Mouse (Mus musculus): ENCODE measurements around the gene Olfr618. TPM values are rescaled to one million over a fixed set of nuclear protein-coding genes. Genes with fewer than 3 reads are reported as not detected.

Gene Olfr618
- polyA plus RNA-seq, 1 experiment, result not detected

DNA sequence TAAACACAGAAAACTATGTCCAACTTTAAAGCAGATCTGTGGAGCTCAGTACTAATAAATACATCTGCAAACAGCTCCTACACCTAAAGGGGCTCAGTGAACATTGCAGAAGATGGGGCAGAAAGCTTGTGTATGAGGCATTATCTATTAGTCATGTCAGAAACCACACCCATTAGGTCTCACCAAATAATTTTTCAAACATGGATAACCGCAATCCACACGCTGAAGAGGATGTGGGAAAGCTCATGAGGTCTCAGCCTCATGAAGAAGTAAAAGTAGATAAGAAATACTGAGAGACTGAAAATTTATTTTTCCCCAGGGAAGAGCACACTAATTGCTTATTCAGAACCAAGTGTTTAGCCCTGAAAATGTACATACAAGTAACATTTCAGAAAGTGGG is 17.5 kb downstream of the Olfr618 start:
- TF ChIP-seq POLR2A (IDR thresholded peaks at IDR 0.05; ENCODE audit: low read depth, low read length) (no peak), CTCF (conservative IDR thresholded peaks at IDR 0.05; ENCODE audit: insufficient read depth, insufficient read length, low read depth, low read length) (no peak)
- no peak overlapping the region for H3K27ac ChIP-seq (ENCODE audit: insufficient read depth, low read depth, low read length)
- no peaks in the 10 kb centered on the region for H3K36me3 ChIP-seq (ENCODE audit: control insufficient read depth, insufficient read depth, low read length)
- H3K4me1 ChIP-seq (ENCODE audit: control insufficient read depth, insufficient read depth, low read length), result no peaks in the 10 kb centered on the region
- no peak for DNase-seq
- WGBS, result 75% methylated on average over 2 of the region's 2 CpGs
- no peak overlapping the region for H3K4me3 ChIP-seq (ENCODE audit: insufficient read depth, low read depth, low read length)
- H3K27me3 ChIP-seq (replicated peaks; ENCODE audit: control insufficient read depth, insufficient read depth, low read length), result no peaks in the 10 kb centered on the region

DNA sequence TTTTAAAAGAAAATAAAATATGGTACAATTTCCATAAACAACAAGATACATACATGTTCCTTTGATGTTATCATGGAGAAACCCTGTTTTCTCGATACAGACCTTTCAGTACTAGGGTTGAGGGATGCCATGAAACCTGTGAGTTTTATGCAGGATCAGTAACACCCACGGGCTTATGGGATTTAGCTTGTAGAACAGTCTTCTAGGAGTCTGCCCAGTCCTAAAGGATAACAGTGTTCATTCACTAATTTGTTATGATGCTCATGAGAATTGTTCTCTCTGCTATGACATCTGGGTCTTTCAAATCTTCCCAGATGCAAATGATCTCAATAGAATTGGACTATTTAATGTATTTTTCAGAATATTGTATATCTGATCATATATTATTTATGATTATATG is 22.5 kb downstream of the Olfr618 start, which contains the start of gene Olfr620:
TSS of gene Olfr620 (minus strand) at position 101 of the 400 bp plus-strand sequence.
- 72% methylated on average over 2 of the region's 2 CpGs for WGBS
- no peak for TF ChIP-seq CTCF (conservative IDR thresholded peaks at IDR 0.05; ENCODE audit: insufficient read depth, insufficient read length, low read depth, low read length)
- Histone ChIP-seq H3K4me1 (ENCODE audit: control insufficient read depth, insufficient read depth, low read length) (no peaks in the 10 kb centered on the region), H3K4me3 (ENCODE audit: insufficient read depth, low read depth, low read length) (no peak within 1 kb of the TSS), H3K27ac (ENCODE audit: insufficient read depth, low read depth, low read length) (no peak within 1 kb of the TSS), H3K27me3 (replicated peaks; ENCODE audit: control insufficient read depth, insufficient read depth, low read length) (no peaks in the 10 kb centered on the region), H3K36me3 (ENCODE audit: control insufficient read depth, insufficient read depth, low read length) (no peaks in the 10 kb centered on the region)
- DNase-seq, result no peak

DNA sequence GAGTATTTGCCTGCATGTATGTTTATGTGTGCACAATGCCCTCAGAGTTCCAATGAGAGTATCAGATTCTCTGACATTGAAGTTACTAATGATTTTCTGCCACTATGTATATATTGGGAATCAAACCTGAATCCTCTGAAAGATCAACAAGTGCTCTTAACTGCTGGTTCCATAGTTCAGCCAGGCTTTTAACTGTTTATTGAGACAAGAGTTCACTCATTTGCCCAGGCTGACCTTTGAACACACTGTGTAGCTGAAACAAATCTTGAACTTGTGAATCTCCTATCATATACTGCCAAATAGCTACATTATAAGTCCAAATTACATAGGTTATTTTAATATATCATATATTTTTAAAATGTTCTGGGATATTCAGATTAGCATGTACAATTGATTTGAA is 46.9 kb downstream of the Olfr618 start:
- Histone ChIP-seq H3K4me3 (ENCODE audit: insufficient read depth, low read depth, low read length) (no peak overlapping the region), H3K4me1 (ENCODE audit: control insufficient read depth, insufficient read depth, low read length) (no peaks in the 10 kb centered on the region)

GRCm38 (mm10) chr7:103642602-103643001 is 52.7 kb downstream of the Olfr618 start, which contains the start of gene Olfr622:
TSS of gene Olfr622 (minus strand) at chr7:103642702.
- Histone ChIP-seq H3K4me3 (ENCODE audit: insufficient read depth, low read depth, low read length) (no peak within 1 kb of the TSS), H3K27me3 (replicated peaks; ENCODE audit: control insufficient read depth, insufficient read depth, low read length) (no peaks in the 10 kb centered on the region), H3K4me1 (ENCODE audit: control insufficient read depth, insufficient read depth, low read length) (no peaks in the 10 kb centered on the region), H3K27ac (ENCODE audit: insufficient read depth, low read depth, low read length) (no peak within 1 kb of the TSS), H3K36me3 (ENCODE audit: control insufficient read depth, insufficient read depth, low read length) (no peaks in the 10 kb centered on the region)
- 62% methylated on average over 1 of the region's 1 CpGs for WGBS
- no peak for DNase-seq
- TF ChIP-seq POLR2A (IDR thresholded peaks at IDR 0.05; ENCODE audit: low read depth, low read length) (no peak), CTCF (conservative IDR thresholded peaks at IDR 0.05; ENCODE audit: insufficient read depth, insufficient read length, low read depth, low read length) (no peak)

More for the DNA sequence above, 46.9 kb downstream of the Olfr618 start:
- DNase-seq, result no peak
- H3K27me3 ChIP-seq (replicated peaks; ENCODE audit: control insufficient read depth, insufficient read depth, low read length), result no peaks in the 10 kb centered on the region
- H3K36me3 ChIP-seq (ENCODE audit: control insufficient read depth, insufficient read depth, low read length), result no peaks in the 10 kb centered on the region
- H3K27ac ChIP-seq (ENCODE audit: insufficient read depth, low read depth, low read length), result no peak overlapping the region
- TF ChIP-seq POLR2A (IDR thresholded peaks at IDR 0.05; ENCODE audit: low read depth, low read length) (no peak), CTCF (conservative IDR thresholded peaks at IDR 0.05; ENCODE audit: insufficient read depth, insufficient read length, low read depth, low read length) (no peak)

- DNase-seq, result no peak
- H3K4me3 ChIP-seq (ENCODE audit: insufficient read depth, low read depth, low read length), result no peak overlapping the region
- H3K27ac ChIP-seq (ENCODE audit: insufficient read depth, low read depth, low read length), result no peak overlapping the region
- H3K4me1 ChIP-seq (ENCODE audit: control insufficient read depth, insufficient read depth, low read length), result no peaks in the 10 kb centered on the region
- TF ChIP-seq POLR2A (IDR thresholded peaks at IDR 0.05; ENCODE audit: low read depth, low read length) (no peak), CTCF (conservative IDR thresholded peaks at IDR 0.05; ENCODE audit: insufficient read depth, insufficient read length, low read depth, low read length) (no peak)
- 75% methylated on average over 4 of the region's 4 CpGs for WGBS
- no peaks in the 10 kb centered on the region for H3K27me3 ChIP-seq (replicated peaks; ENCODE audit: control insufficient read depth, insufficient read depth, low read length)
- H3K36me3 ChIP-seq (ENCODE audit: control insufficient read depth, insufficient read depth, low read length), result no peaks in the 10 kb centered on the region
Observed at GRCm38 (mm10) chr7:103644070-103644469, 54.2 kb downstream of the Olfr618 start.

Other genes starting within 250 kb of the Olfr618 start
- not detected in 2 replicates for gene Olfr600, start 240.4 kb upstream of the Olfr618 start, polyA plus RNA-seq (2012; rRNA removed)
- not detected in 2 replicates for gene Olfr601, start 227.4 kb upstream of the Olfr618 start, polyA plus RNA-seq (2012; rRNA removed)
- gene Olfr603, start 203.9 kb upstream of the Olfr618 start, polyA plus RNA-seq (2012; rRNA removed), result not detected in 2 replicates
- gene Usp17lc, start 175.0 kb upstream of the Olfr618 start, polyA plus RNA-seq (2012; rRNA removed), result not detected in 2 replicates
- not detected in 2 replicates for gene Olfr605, start 144.7 kb upstream of the Olfr618 start, polyA plus RNA-seq (2012; rRNA removed)
- not detected in 2 replicates for gene Olfr606, start 141.1 kb upstream of the Olfr618 start, polyA plus RNA-seq (2012; rRNA removed)
- not detected in 2 replicates for gene Olfr607, start 126.0 kb upstream of the Olfr618 start, polyA plus RNA-seq (2012; rRNA removed)
- gene Olfr608, start 120.2 kb upstream of the Olfr618 start, polyA plus RNA-seq (2012; rRNA removed), result not detected in 2 replicates
- gene Olfr609, start 92.0 kb upstream of the Olfr618 start, polyA plus RNA-seq (2012; rRNA removed), result not detected in 2 replicates
- gene Olfr610, start 78.0 kb upstream of the Olfr618 start, polyA plus RNA-seq (2012; rRNA removed), result not detected in 2 replicates
- gene Olfr611, start 69.3 kb upstream of the Olfr618 start, polyA plus RNA-seq (2012; rRNA removed), result not detected in 2 replicates
- not detected in 2 replicates for gene Olfr612, start 47.4 kb upstream of the Olfr618 start, polyA plus RNA-seq (2012; rRNA removed)
- not detected in 2 replicates for gene Olfr613, start 42.0 kb upstream of the Olfr618 start, polyA plus RNA-seq (2012; rRNA removed)
- gene Olfr615, start 34.0 kb upstream of the Olfr618 start, polyA plus RNA-seq (2012; rRNA removed), result not detected in 2 replicates
- gene Olfr616, start 21.0 kb upstream of the Olfr618 start, polyA plus RNA-seq (2012; rRNA removed), result not detected in 2 replicates
- not detected in 2 replicates for gene Olfr617, start 17.0 kb upstream of the Olfr618 start, polyA plus RNA-seq (2012; rRNA removed)
- not detected in 2 replicates for gene Olfr619, start 10.5 kb downstream of the Olfr618 start, polyA plus RNA-seq (2012; rRNA removed)
- not detected in 2 replicates for gene Olfr620, start 22.4 kb downstream of the Olfr618 start, polyA plus RNA-seq (2012; rRNA removed)
- gene Olfr622, start 52.6 kb downstream of the Olfr618 start, polyA plus RNA-seq (2012; rRNA removed), result not detected in 2 replicates
- not detected in 2 replicates for gene Olfr623, start 73.6 kb downstream of the Olfr618 start, polyA plus RNA-seq (2012; rRNA removed)
- not detected in 2 replicates for gene Olfr624, start 81.1 kb downstream of the Olfr618 start, polyA plus RNA-seq (2012; rRNA removed)
- gene Olfr625-ps1, start 92.6 kb downstream of the Olfr618 start, polyA plus RNA-seq (2012; rRNA removed), result not detected in 2 replicates
- gene Olfr243, start 124.6 kb downstream of the Olfr618 start, polyA plus RNA-seq (2012; rRNA removed), result not detected in 2 replicates
- not detected in 2 replicates for gene Olfr628, start 140.3 kb downstream of the Olfr618 start, polyA plus RNA-seq (2012; rRNA removed)
- gene Olfr629, start 154.8 kb downstream of the Olfr618 start, polyA plus RNA-seq (2012; rRNA removed), result not detected in 2 replicates
- gene Olfr630, start 167.2 kb downstream of the Olfr618 start, polyA plus RNA-seq (2012; rRNA removed), result not detected in 2 replicates
- not detected in 2 replicates for gene Olfr69, start 181.5 kb downstream of the Olfr618 start, polyA plus RNA-seq (2012; rRNA removed)
- gene Olfr68, start 189.6 kb downstream of the Olfr618 start, polyA plus RNA-seq (2012; rRNA removed), result not detected in 2 replicates
- gene Olfr67, start 201.7 kb downstream of the Olfr618 start, polyA plus RNA-seq (2012; rRNA removed), result not detected in 2 replicates
- 323 and 441 TPM in 2 replicates for gene Hbb-bt, start 223.9 kb downstream of the Olfr618 start, polyA plus RNA-seq (2012; rRNA removed)
- gene Hbb-bs, start 238.0 kb downstream of the Olfr618 start, polyA plus RNA-seq (2012; rRNA removed), result 3,704 and 5,002 TPM in 2 replicates